Comparison of ENCODE assay signal across 17 mouse cellular contexts in genomic region chr12:38497229-38497628, GRCm38 (mm10).
"Had no signal": no experiment of that assay in that cellular context is flagged by ENCODE, and none has a peak within 500 bp of the region (broad histone marks: within the 10 kb centered on the region; RNA-seq: fewer than 3 reads in every experiment).

No protein-coding gene starts in this region.

- ATAC-seq: liver, postnatal 0 days; lung, postnatal 0 days; midbrain, embryonic 13.5 days had no signal

- H3K36me3 ChIP-seq: lung, embryonic 15.5 days; midbrain, embryonic 13.5 days; neural tube, embryonic 12.5 days; stomach, embryonic 15.5 days had no signal

- H3K27me3 ChIP-seq: lung, embryonic 15.5 days; megakaryocyte, embryonic 14.5 days; midbrain, embryonic 13.5 days; neural tube, embryonic 12.5 days; stomach, embryonic 15.5 days had no signal

- H3K4me3 ChIP-seq: lung, embryonic 15.5 days; megakaryocyte, embryonic 14.5 days; midbrain, embryonic 13.5 days; neural tube, embryonic 12.5 days; stomach, embryonic 15.5 days had no signal

- DNase-seq: liver, postnatal 0 days; lung, adult 2 months; lung, postnatal 14 days; lung, postnatal 36 days; right cerebral cortex, postnatal 14 days; thymus, adult 2 months; thymus, postnatal 25 days; thymus, postnatal 4 days had no signal

- H3K27ac ChIP-seq: lung, embryonic 15.5 days; macrophage; midbrain, embryonic 13.5 days; neural tube, embryonic 12.5 days; stomach, embryonic 15.5 days; stomach, postnatal 0 days had no signal

- H3K4me2 ChIP-seq: lung, embryonic 15.5 days; midbrain, embryonic 11.5 days; midbrain, embryonic 13.5 days; neural tube, embryonic 12.5 days; stomach, embryonic 15.5 days had no signal

- H3K9me3 ChIP-seq: lung, embryonic 15.5 days; megakaryocyte, embryonic 14.5 days; midbrain, embryonic 13.5 days; neural tube, embryonic 12.5 days; stomach, embryonic 15.5 days had no signal

- H3K4me1 ChIP-seq: lung, embryonic 15.5 days; megakaryocyte, embryonic 14.5 days; midbrain, embryonic 13.5 days; neural tube, embryonic 12.5 days; stomach, embryonic 15.5 days had no signal

- H3K9ac ChIP-seq: liver, postnatal 0 days; lung, embryonic 15.5 days; midbrain, embryonic 13.5 days; neural tube, embryonic 12.5 days; stomach, embryonic 15.5 days had no signal
